In the genomic region with DNA sequence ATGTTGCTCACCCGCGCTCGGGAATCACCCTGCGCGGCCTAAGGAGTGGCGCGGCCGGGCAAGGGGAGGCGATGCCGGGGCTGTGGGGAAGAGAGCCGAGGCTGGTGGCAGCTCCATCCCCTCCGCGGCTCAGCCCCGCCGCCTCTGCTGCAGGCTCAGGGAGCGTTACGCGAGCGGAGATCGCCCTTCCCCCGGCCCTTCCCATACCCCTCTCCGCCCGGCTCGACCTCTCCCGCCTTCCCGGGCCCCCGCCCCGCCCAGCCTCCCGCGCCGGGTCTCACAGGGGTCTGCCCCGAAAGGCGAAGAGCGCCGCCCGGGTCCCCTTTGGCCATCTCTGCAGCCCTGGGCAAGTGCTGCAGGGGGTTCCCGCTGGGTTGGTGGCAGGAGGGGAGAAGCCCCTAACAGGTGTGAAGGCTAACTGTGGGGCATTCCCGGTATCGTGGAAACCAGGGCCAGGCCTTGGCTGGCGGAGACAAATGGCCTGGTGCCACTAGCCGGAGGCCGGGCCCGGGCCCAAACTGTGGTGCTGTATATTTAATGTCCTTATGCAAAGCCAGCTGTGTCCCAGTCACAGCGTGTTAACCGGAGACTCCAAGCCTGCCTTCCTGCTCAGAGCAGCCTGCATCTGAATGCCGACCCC, we compare ENCODE assay signal across 8 mouse cellular contexts. TPM values are rescaled to one million over a fixed set of nuclear protein-coding genes. Genes with fewer than 3 reads are reported as not detected.
DNase-seq lines count a peak whose midpoint lies in the region; ATAC-seq lines count a peak whose summit lies in the region.

A gene (minus strand): TSS at position 352 of the 640 bp plus-strand sequence.

- H3K4me1 ChIP-seq in lung, embryonic 15.5 days: peaks cover 13% of the 10 kb centered on the region; the same call in 1 of the 2 replicates
- H3K4me1 ChIP-seq in embryonic facial prominence, embryonic 10.5 days: peaks cover 22% of the 10 kb centered on the region
- H3K4me1 ChIP-seq in limb, embryonic 11.5 days (ENCODE audit: control insufficient read depth, insufficient read depth, low read length): no peaks in the 10 kb centered on the region
- no peaks in the 10 kb centered on the region for H3K4me1 ChIP-seq in neural tube, embryonic 11.5 days (ENCODE audit: control insufficient read depth, insufficient read depth, low read length)

- no peaks in the 10 kb centered on the region for H3K36me3 ChIP-seq in lung, embryonic 15.5 days
- H3K36me3 ChIP-seq in embryonic facial prominence, embryonic 10.5 days (replicated peaks): no peaks in the 10 kb centered on the region
- no peaks in the 10 kb centered on the region for H3K36me3 ChIP-seq in limb, embryonic 11.5 days (ENCODE audit: control insufficient read depth, insufficient read depth, low read length)
- no peaks in the 10 kb centered on the region for H3K36me3 ChIP-seq in neural tube, embryonic 11.5 days (ENCODE audit: control insufficient read depth, insufficient read depth, low read length)

- DNase-seq in lung, postnatal 25 days (ENCODE audit: low spot score): no peak
- peak; percentile 75 for DNase-seq in embryonic facial prominence, embryonic 10.5 days (ENCODE audit: low spot score)
- peak; percentile 7 for DNase-seq in heart, adult 8-10 months (ENCODE audit: low spot score)
- peak; percentile 84 for DNase-seq in kidney, adult 9 months
- peak; percentile 75 for DNase-seq in limb, embryonic 11.5 days (ENCODE audit: low spot score)
- DNase-seq in neural tube, embryonic 11.5 days (ENCODE audit: low spot score): peak; percentile 77
- peak; percentile 33 for DNase-seq in urinary bladder, postnatal 25 days (ENCODE audit: low spot score)

- H3K9me3 ChIP-seq in lung, embryonic 15.5 days: no peaks in the 10 kb centered on the region
- H3K9me3 ChIP-seq in embryonic facial prominence, embryonic 10.5 days: no peaks in the 10 kb centered on the region
- no peaks in the 10 kb centered on the region for H3K9me3 ChIP-seq in limb, embryonic 11.5 days (ENCODE audit: control insufficient read depth, low read length)
- H3K9me3 ChIP-seq in neural tube, embryonic 11.5 days (ENCODE audit: control insufficient read depth, low read length): no peaks in the 10 kb centered on the region

- H3K4me2 ChIP-seq in lung, embryonic 15.5 days: peak within 1 kb of the TSS; percentile 98
- peak within 1 kb of the TSS; percentile 98 for H3K4me2 ChIP-seq in limb, embryonic 11.5 days (ENCODE audit: low read depth, severe bottlenecking)
- H3K4me2 ChIP-seq in neural tube, embryonic 11.5 days (ENCODE audit: low read depth): peak within 1 kb of the TSS; percentile 89

- H3K27ac ChIP-seq in lung, embryonic 15.5 days: no peak within 1 kb of the TSS
- peak within 1 kb of the TSS; percentile 83 for H3K27ac ChIP-seq in embryonic facial prominence, embryonic 10.5 days (replicated peaks)
- H3K27ac ChIP-seq in limb, embryonic 11.5 days (replicated peaks; ENCODE audit: low read depth, low read length): no peak within 1 kb of the TSS
- peak within 1 kb of the TSS; percentile 50; the same call in 1 of the 2 replicates for H3K27ac ChIP-seq in neural tube, embryonic 11.5 days (ENCODE audit: low read depth, low read length)

- H3K27me3 ChIP-seq in lung, embryonic 15.5 days: peaks cover 29% of the 10 kb centered on the region
- peaks cover 23% of the 10 kb centered on the region for H3K27me3 ChIP-seq in embryonic facial prominence, embryonic 10.5 days (replicated peaks; ENCODE audit: low read depth, poor library complexity, severe bottlenecking)
- no peaks in the 10 kb centered on the region for H3K27me3 ChIP-seq in limb, embryonic 11.5 days (ENCODE audit: control insufficient read depth, insufficient read depth, low read length)
- H3K27me3 ChIP-seq in neural tube, embryonic 11.5 days (ENCODE audit: control insufficient read depth, insufficient read depth, low read length): peaks cover 3% of the 10 kb centered on the region; the same call in 1 of the 2 replicates

- ATAC-seq in lung, embryonic 15.5 days (ENCODE audit: borderline replicate concordance, extremely low read depth, low FRiP score, low TSS enrichment): peak; percentile 77
- peak; percentile 77 for ATAC-seq in limb, embryonic 11.5 days (ENCODE audit: insufficient number of reproducible peaks, low FRiP score, low TSS enrichment, low read depth)
- peak; percentile 87 for ATAC-seq in neural tube, embryonic 11.5 days (ENCODE audit: insufficient read depth, low FRiP score, low TSS enrichment)

- peak within 1 kb of the TSS; percentile 27 for H3K9ac ChIP-seq in lung, embryonic 15.5 days
- H3K9ac ChIP-seq in limb, embryonic 11.5 days (ENCODE audit: low read length): peak within 1 kb of the TSS; percentile 63
- H3K9ac ChIP-seq in neural tube, embryonic 11.5 days (ENCODE audit: low read length): peak within 1 kb of the TSS; percentile 70

- 6% methylated on average over 24 of the region's 46 CpGs for WGBS in lung, embryonic 15.5 days
- WGBS in embryonic facial prominence, embryonic 10.5 days: under 1% methylated on average over 45 of the region's 46 CpGs
- WGBS in limb, embryonic 11.5 days: 2% methylated on average over 35 of the region's 46 CpGs
- WGBS in neural tube, embryonic 11.5 days: under 1% methylated on average over 35 of the region's 46 CpGs

- H3K4me3 ChIP-seq in lung, embryonic 15.5 days: peak within 1 kb of the TSS; percentile 49
- H3K4me3 ChIP-seq in embryonic facial prominence, embryonic 10.5 days: peak within 1 kb of the TSS; percentile 73
- H3K4me3 ChIP-seq in limb, embryonic 11.5 days (ENCODE audit: low read depth, low read length): peak within 1 kb of the TSS; percentile 55
- H3K4me3 ChIP-seq in neural tube, embryonic 11.5 days (ENCODE audit: low read depth, low read length): peak within 1 kb of the TSS; percentile 60

RNA-seq across cellular contexts. Expression of the gene that starts here (rescaled TPM):
- polyA plus RNA-seq in lung, embryonic 15.5 days (2015; fragmentation: Nextera tagmentation; extraction: Ambion mirVana): 0.12 and 0.23 TPM in 2 replicates
- polyA plus RNA-seq in embryonic facial prominence, embryonic 10.5 days (2016; fragmentation: Nextera tagmentation; extraction: Ambion mirVana): 0.64 and 0.69 TPM in 2 replicates
- total RNA-seq in heart, adult 8-10 months (2022): under 1 TPM in 1 of 4 experiments, not detected in 3; 0.05 TPM
- 0.61 and 0.73 TPM in 2 replicates for polyA plus RNA-seq in limb, embryonic 11.5 days (2014; fragmentation: Nextera tagmentation; extraction: Ambion mirVana)
- 1.3 and 1.6 TPM in 2 replicates for polyA plus RNA-seq in neural tube, embryonic 11.5 days (2014; fragmentation: Nextera tagmentation; extraction: Ambion mirVana)

Comparison
In these comparisons a context has a peak if more than half of its experiments do, and no peak if none do; other contexts are left out.
1. Peak in ATAC-seq, H3K4me3 ChIP-seq, H3K9ac ChIP-seq and H3K4me2 ChIP-seq in lung, embryonic 15.5 days; RNA of the gene not detected or under 1 TPM.
2. Peak in DNase-seq, H3K4me3 ChIP-seq and H3K27ac ChIP-seq in embryonic facial prominence, embryonic 10.5 days; RNA of the gene not detected or under 1 TPM.
3. Peak in DNase-seq in heart, adult 8-10 months; RNA of the gene not detected or under 1 TPM.
4. Peak in DNase-seq, ATAC-seq, H3K4me3 ChIP-seq, H3K9ac ChIP-seq and H3K4me2 ChIP-seq in limb, embryonic 11.5 days; RNA of the gene not detected or under 1 TPM.